Mouse (Mus musculus) cortical plate, adult 2 months (tissue): ENCODE measurements at regions not wholly inside any gene's neighbourhood (a gene's known extent, or its start where the extent isn't known, plus 50 kb on each side); places are given as distances from the start of the nearest gene placed in this dataset.

Experiments used
- H3K27ac ChIP-seq: fragments of 200-500 bp; 2 replicates; pipeline ENCODE4 v1.5.1; 2012; ENCODE audit warnings: low read length, control low read depth, inconsistent platforms; ENCODE audit not compliant: insufficient read depth
- H3K4me1 ChIP-seq: fragments of 200-500 bp; 2 replicates; pipeline ENCODE4 v1.6.1; 2011; ENCODE audit warnings: low read length; ENCODE audit not compliant: control insufficient read depth, insufficient read depth
- H3K4me3 ChIP-seq: fragments of 200-500 bp; 2 replicates; pipeline ENCODE4 v1.5.1; 2011; ENCODE audit warnings: mild to moderate bottlenecking, low read length, control low read depth; ENCODE audit not compliant: insufficient read depth
- CTCF ChIP-seq: fragments of 200-500 bp; IDR thresholded peaks from 2 replicates; pipeline ENCODE4 v1.5.1; 2011; ENCODE audit warnings: mild to moderate bottlenecking, control low read depth, low read length; ENCODE audit not compliant: insufficient read depth; ENCODE audit errors: extremely low read depth
- POLR2A ChIP-seq: fragments of 200-500 bp; IDR thresholded peaks from 2 replicates; pipeline ENCODE4 v1.6.1; 2011; ENCODE audit warnings: mild to moderate bottlenecking, low read length, control low read depth; ENCODE audit not compliant: insufficient read depth; ENCODE audit errors: extremely low read depth

DNA sequence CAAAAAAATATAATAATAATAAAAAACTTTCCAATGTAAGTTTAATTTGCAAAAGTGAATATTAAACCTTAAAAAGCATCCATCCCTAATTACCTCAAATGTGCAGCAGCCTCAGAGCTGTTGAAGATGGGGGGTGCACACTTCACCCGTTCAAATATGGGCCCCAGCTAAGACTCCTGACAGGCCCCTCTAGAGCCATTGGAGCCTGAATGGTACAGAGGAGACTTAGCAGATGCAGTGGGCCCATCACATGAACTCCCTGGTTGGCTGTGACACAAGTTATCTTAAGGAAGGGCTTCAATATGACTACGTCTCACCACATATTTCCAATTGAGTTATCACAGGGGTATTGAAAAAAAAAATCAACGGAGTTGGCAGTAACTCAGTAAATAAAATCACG lies 422.9 kb downstream of the Tshz3 start:
- Histone ChIP-seq H3K4me3 (no peak overlapping the region), H3K4me1 (no peaks in the 10 kb centered on the region)
- no peak for TF ChIP-seq POLR2A

DNA sequence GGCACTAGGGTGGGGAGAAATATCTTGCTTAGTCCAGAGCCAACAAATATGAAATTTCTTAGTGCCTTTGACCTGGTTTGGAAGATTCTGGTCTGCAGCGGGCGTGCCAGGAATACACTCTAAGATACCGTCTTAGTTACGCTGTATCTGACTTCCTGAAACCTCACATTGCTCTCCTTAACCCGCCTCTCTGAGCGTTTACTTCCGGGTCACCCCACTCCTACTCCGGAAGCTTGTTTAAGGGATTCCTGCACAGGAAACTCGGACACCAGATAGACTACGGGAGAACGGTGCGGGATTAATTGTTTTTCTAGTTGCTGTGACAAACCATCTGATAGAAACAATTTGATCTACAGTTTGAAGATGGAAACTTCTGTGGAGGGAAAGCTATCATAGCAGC lies 442.3 kb downstream of the Tshz3 start:
- Histone ChIP-seq H3K27ac (no peak overlapping the region), H3K4me1 (no peaks in the 10 kb centered on the region), H3K4me3 (no peak overlapping the region)
- TF ChIP-seq POLR2A: no peak
- no peak for TF ChIP-seq CTCF

More for the DNA sequence above, 422.9 kb downstream of the Tshz3 start:
- H3K27ac ChIP-seq: no peak overlapping the region

GRCm38 (mm10) chr7:37142780-37143179 lies 444.9 kb downstream of the Tshz3 start:
- Histone ChIP-seq H3K27ac (no peak overlapping the region), H3K4me1 (no peaks in the 10 kb centered on the region), H3K4me3 (no peak overlapping the region)
- TF ChIP-seq CTCF (no peak), POLR2A (no peak)

- H3K4me1 ChIP-seq: no peaks in the 10 kb centered on the region
- H3K4me3 ChIP-seq: no peak overlapping the region
- no peak for TF ChIP-seq POLR2A
- no peak for TF ChIP-seq CTCF
- no peak overlapping the region for H3K27ac ChIP-seq
Observed at GRCm38 (mm10) chr7:37144303-37144702, 446.4 kb downstream of the Tshz3 start.

DNA sequence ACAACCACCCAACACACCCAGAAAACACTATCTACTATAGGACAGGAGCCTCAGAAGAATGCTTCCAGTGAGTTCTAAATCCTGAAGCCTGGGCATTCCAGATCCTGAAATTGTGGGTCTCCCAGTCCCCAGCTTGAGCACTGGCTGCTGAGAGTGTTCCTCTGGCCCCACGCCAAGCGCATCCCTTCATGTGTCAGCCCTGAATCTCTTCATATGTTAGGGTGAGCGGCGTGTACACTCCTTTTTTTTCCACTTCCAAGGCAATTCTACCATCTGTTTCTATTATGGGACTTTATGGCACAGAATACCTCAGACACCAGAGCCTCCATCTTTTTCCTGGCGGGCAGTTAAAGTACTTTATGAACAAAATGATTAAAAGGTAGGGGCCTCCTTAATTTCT lies 451.8 kb downstream of the Tshz3 start:
- no peaks in the 10 kb centered on the region for H3K4me1 ChIP-seq
- H3K27ac ChIP-seq: no peak overlapping the region
- no peak for TF ChIP-seq POLR2A
- no peak overlapping the region for H3K4me3 ChIP-seq

GRCm38 (mm10) chr7:37159801-37160200 lies 461.9 kb downstream of the Tshz3 start:
- H3K27ac ChIP-seq: no peak overlapping the region
- no peak overlapping the region for H3K4me3 ChIP-seq
- TF ChIP-seq CTCF (no peak), POLR2A (no peak)
- no peaks in the 10 kb centered on the region for H3K4me1 ChIP-seq

DNA sequence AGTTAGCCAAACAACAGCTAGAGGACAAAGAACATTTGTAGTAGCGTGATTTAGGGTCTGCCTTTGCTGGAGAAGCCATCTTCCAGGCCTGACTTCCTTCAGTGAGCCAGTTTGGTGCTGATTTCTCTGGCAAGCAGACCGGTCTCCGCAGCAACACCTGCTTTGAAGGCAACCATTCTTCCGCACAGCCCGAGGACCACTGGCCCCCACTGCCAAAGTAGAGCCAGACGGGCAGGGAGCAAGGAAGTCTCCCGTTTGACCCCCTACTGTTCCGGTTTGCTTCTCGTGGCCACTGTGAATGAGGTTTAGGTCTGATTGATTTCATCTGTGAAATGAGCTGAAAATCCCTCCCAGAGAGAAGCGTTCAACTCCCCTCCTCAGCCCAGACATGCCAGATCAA lies 471.0 kb downstream of the Tshz3 start:
- Histone ChIP-seq H3K4me3 (no peak overlapping the region), H3K4me1 (no peaks in the 10 kb centered on the region), H3K27ac (no peak overlapping the region)
- TF ChIP-seq CTCF: no peak
- TF ChIP-seq POLR2A: no peak

- TF ChIP-seq CTCF (no peak), POLR2A (no peak)
- Histone ChIP-seq H3K4me3 (no peak overlapping the region), H3K4me1 (no peaks in the 10 kb centered on the region), H3K27ac (no peak overlapping the region)
Observed at GRCm38 (mm10) chr7:37175746-37176145, 477.8 kb downstream of the Tshz3 start.

DNA sequence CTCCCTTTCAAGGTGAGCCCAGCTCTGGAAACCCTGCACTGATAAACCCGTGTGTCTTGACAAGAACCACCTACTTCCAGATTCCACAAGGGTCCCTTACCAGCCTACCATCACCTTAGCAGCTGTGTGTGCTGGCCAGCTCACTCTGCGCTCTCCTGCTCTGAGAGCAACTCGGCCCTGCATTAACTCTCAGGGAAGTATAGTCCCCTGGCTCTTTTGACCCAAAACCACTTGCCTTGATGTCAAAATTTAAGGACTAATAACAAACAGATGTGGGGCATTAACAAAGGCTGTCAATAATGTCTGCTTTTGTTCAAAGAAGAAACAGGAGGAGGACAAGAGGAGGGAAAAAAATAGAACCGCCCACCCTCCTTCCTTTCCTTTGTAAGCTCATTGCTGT lies 480.3 kb downstream of the Tshz3 start:
- TF ChIP-seq CTCF (no peak), POLR2A (no peak)
- H3K4me3 ChIP-seq: no peak overlapping the region
- H3K27ac ChIP-seq: no peak overlapping the region
- no peaks in the 10 kb centered on the region for H3K4me1 ChIP-seq

- TF ChIP-seq POLR2A (no peak), CTCF (no peak)
- no peak overlapping the region for H3K27ac ChIP-seq
Observed at GRCm38 (mm10) chr7:37179907-37180306, 482.0 kb downstream of the Tshz3 start.

GRCm38 (mm10) chr7:37180416-37180815 lies 482.5 kb downstream of the Tshz3 start:
- no peak overlapping the region for H3K4me3 ChIP-seq
- TF ChIP-seq POLR2A (no peak), CTCF (no peak)
- H3K27ac ChIP-seq: no peak overlapping the region
- no peaks in the 10 kb centered on the region for H3K4me1 ChIP-seq

More at GRCm38 (mm10) chr7:37179907-37180306, 482.0 kb downstream of the Tshz3 start:
- Histone ChIP-seq H3K4me3 (no peak overlapping the region), H3K4me1 (no peaks in the 10 kb centered on the region)
